Mouse (Mus musculus) lung, embryonic 16.5 days (tissue): ENCODE results near the gene Chadl. TPM values are rescaled to one million over a fixed set of nuclear protein-coding genes. Genes with fewer than 3 reads are reported as not detected.

Source experiments
- ATAC-seq: fragments of 200-750 bp; cut with Nextera tagmentation; 2 replicates; pipeline ENCODE4 v1.8.0; 2017; ENCODE audit warnings: low read depth, mild to moderate bottlenecking, moderate library complexity
- H3K27ac ChIP-seq: fragments of 300-500 bp; sonication (generic); 2 replicates; pipeline ENCODE4 v1.5.1; 2014; ENCODE audit warnings: mild to moderate bottlenecking, control low read depth, low read length
- H3K27me3 ChIP-seq: fragments of 300-500 bp; sonication (generic); 2 replicates; pipeline ENCODE4 v1.6.1; 2014; ENCODE audit warnings: low read depth, low read length, mixed read lengths; ENCODE audit not compliant: control insufficient read depth, insufficient read depth
- H3K36me3 ChIP-seq: fragments of 300-500 bp; sonication (generic); 2 replicates; pipeline ENCODE4 v1.6.1; 2014; ENCODE audit warnings: low read length; ENCODE audit not compliant: control insufficient read depth, insufficient read depth
- H3K4me1 ChIP-seq: fragments of 300-500 bp; sonication (generic); replicated peaks from 2 replicates; pipeline ENCODE4 v1.6.1; 2014; ENCODE audit warnings: low read length, mixed read lengths; ENCODE audit not compliant: control insufficient read depth, insufficient read depth
- H3K4me2 ChIP-seq: fragments of 300-500 bp; sonication (generic); 2 replicates; pipeline ENCODE4 v1.6.1; 2014; ENCODE audit warnings: low read depth, low read length, control low read depth
- H3K4me3 ChIP-seq: fragments of 300-500 bp; sonication (generic); 2 replicates; pipeline ENCODE4 v1.5.1; 2014; ENCODE audit warnings: mild to moderate bottlenecking, low read length, control low read depth
- H3K9ac ChIP-seq: fragments of 300-500 bp; sonication (generic); 2 replicates; pipeline ENCODE4 v1.6.1; 2014; ENCODE audit warnings: low read length, control low read depth
- H3K9me3 ChIP-seq: fragments of 300-500 bp; sonication (generic); 2 replicates; pipeline ENCODE4 v1.6.1; 2016; ENCODE audit warnings: low read length; ENCODE audit not compliant: control insufficient read depth
- WGBS: fragments of 180-500 bp; shearing (Covaris S2); extraction: QIAGEN DNeasy Blood & Tissue Kit; methylation state at CpG from one replicate; pipeline ENCODE4 v1.1.7; 2014; 5-methylcytosine and 5-hydroxymethylcytosine counted together
- polyA plus RNA-seq: library from polyadenylated mRNA; unstranded; fragments of >200 nt; fragmentation: Nextera tagmentation; extraction: Ambion mirVana; gene quantifications from 2 replicates; pipeline ENCODE4 v1.2.1, GENCODE M21; 2015

Chadl gene
- polyA plus RNA-seq, 1 experiment from 2014 or later, result 5.6 TPM

DNA sequence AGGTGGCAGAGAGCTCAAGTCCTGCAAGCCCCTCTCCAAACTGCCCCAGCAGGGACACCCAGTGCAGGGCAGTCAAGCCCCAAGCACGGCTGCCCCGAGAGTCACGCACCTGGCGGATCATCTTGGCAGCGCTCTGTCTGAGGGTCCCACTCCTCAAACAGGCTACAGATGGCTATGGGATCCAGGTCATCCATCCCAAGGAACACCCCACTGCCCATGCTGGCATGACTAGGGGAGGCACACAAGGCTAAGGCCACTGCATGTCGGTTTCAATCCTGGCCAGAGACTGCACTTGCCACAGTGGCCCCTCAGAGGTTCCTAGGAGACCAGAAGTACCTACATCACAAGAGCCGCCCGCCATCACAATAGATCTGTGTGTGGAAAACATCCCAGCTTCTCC, 28.9 kb upstream of the Chadl start:
- Histone ChIP-seq H3K4me2 (no peak overlapping the region), H3K9ac (no peak overlapping the region), H3K36me3 (peaks cover 26% of the 10 kb centered on the region), H3K4me1 (peaks cover 15% of the 10 kb centered on the region), H3K4me3 (no peak overlapping the region), H3K9me3 (no peaks in the 10 kb centered on the region), H3K27me3 (no peaks in the 10 kb centered on the region), H3K27ac (no peak overlapping the region)
- ATAC-seq, result no peak
- WGBS, result 92% methylated on average over 8 of the region's 8 CpGs

DNA sequence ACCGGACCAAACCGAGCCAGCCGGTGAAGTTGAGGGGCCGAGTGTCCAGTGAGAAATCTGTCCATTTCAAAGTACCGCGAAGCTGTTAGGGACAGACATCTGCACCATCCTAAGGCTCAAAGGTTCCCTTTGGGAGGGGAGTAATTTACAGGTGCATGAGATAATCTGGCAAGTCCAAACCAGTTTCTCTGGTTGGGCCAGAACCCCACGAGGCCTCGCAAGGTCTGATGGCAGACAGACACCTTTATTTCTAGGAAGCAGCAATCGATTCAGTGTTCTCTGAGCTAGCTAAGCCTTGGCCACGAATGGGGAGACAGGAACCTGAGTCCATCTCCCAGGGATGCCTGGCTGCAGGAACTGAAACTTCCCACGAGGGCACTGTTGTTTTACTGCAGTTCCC, 26.6 kb upstream of the Chadl start:
- Histone ChIP-seq H3K4me2 (no peak overlapping the region), H3K4me1 (peaks cover 13% of the 10 kb centered on the region), H3K9me3 (no peaks in the 10 kb centered on the region), H3K27me3 (no peaks in the 10 kb centered on the region), H3K27ac (no peak overlapping the region), H3K4me3 (no peak overlapping the region), H3K36me3 (peaks cover 40% of the 10 kb centered on the region), H3K9ac (no peak overlapping the region; the same call in 1 of the 2 replicates)
- WGBS, result 90% methylated on average over 11 of the region's 11 CpGs
- no peak for ATAC-seq

DNA sequence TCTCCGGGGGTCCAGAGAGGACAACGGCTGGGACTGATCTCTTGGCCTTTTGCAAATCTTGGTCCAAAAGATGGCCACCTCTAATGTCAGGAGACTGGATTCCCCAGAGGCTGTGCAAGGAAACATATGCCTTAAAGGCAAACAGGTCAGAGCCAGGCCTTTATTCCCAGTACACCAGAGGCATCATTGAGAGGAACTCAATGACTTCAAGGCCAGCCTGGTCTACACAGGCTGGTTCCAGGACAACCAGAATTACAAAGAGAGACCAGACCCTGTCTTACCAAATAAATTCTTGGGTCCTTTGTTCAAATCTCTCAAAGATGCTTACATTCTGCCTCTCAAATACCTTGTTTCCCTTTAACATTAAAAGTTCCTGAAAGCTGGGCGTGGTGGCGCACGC, 25.3 kb upstream of the Chadl start:
- Histone ChIP-seq H3K9me3 (no peaks in the 10 kb centered on the region), H3K27ac (no peak overlapping the region), H3K36me3 (peaks cover 49% of the 10 kb centered on the region), H3K9ac (no peak overlapping the region), H3K27me3 (no peaks in the 10 kb centered on the region), H3K4me2 (no peak overlapping the region), H3K4me3 (no peak overlapping the region), H3K4me1 (0 out of 2 replicates have a peak, but pooled peaks cover 3% of the 10 kb centered on the region)
- WGBS, result 95% methylated on average over 5 of the region's 5 CpGs
- no peak for ATAC-seq

DNA sequence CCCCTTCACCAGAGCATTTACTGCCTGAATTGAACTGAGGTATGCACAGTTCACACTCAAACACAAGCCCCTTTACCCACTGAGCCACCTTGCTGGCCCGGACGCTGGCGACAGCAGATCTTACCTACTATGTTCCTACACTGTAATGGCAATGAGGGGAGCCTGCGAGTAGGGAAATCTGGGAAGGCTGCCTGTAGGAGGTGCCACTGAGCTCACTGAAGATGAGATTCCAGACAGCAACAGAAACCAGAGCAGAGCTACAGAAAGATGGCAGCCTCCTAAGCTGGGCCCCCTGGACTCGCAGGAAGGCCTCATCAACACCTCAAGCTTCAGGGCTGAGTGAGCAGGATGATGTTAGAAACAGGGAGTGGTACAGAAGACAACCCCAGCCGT, 22.0 kb upstream of the Chadl start:
- no peaks in the 10 kb centered on the region for H3K4me1 ChIP-seq
- WGBS, result 89% methylated on average over 6 of the region's 6 CpGs
- H3K4me3 ChIP-seq, result no peak overlapping the region
- ATAC-seq, result no peak
- H3K4me2 ChIP-seq, result no peak overlapping the region
- H3K9me3 ChIP-seq, result no peaks in the 10 kb centered on the region
- H3K27me3 ChIP-seq, result no peaks in the 10 kb centered on the region
- peaks cover 72% of the 10 kb centered on the region for H3K36me3 ChIP-seq
- no peak overlapping the region for H3K27ac ChIP-seq
- H3K9ac ChIP-seq, result no peak overlapping the region

DNA sequence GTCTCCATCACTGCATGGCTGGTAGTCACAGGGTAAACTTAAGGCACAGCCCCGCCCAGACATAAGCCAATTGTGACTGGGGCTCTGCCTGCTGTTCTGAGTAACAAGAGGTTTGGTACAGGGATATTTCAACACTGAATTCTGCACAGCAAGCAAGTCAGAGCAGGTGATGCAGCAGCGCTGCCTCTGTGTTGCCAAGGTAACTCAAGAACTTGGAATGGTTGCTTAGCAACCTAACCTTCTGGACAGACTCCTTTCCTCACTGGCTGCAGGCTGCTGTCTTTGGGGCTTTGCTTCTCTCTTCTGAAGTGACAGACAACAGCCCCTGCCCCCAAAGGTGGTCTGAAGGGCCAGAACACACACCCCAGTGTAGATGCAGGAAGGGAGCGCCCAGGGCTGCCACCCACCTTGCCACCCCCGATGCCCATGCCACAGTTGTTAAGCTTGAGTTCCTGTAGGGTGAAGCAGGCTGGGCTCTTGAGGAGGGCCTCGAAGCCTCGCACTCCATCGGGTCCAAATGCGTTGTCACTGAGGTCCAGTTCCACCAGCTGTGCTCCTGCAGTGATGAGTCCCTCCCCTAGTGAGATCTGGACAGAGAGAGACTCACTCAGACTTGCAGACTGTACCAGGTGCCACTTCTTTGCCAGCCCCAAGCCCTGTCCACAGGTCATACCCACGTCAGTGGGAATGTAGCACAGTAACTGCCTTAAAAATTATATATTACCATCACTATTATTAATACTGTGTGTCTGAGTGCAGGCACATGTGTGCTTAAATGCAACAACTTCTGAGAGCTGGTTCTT, 21.4 kb upstream of the Chadl start:
- no peaks in the 10 kb centered on the region for H3K27me3 ChIP-seq
- no peak overlapping the region for H3K9ac ChIP-seq
- H3K9me3 ChIP-seq, result no peaks in the 10 kb centered on the region
- H3K27ac ChIP-seq, result no peak overlapping the region
- peaks cover 67% of the 10 kb centered on the region for H3K36me3 ChIP-seq
- no peak overlapping the region for H3K4me3 ChIP-seq
- H3K4me1 ChIP-seq, result no peaks in the 10 kb centered on the region
- H3K4me2 ChIP-seq, result no peak overlapping the region
- 0 out of 2 replicates have a peak, but pooled peaks have one; percentile 23 for ATAC-seq
- 80% methylated on average over 9 of the region's 9 CpGs for WGBS

DNA sequence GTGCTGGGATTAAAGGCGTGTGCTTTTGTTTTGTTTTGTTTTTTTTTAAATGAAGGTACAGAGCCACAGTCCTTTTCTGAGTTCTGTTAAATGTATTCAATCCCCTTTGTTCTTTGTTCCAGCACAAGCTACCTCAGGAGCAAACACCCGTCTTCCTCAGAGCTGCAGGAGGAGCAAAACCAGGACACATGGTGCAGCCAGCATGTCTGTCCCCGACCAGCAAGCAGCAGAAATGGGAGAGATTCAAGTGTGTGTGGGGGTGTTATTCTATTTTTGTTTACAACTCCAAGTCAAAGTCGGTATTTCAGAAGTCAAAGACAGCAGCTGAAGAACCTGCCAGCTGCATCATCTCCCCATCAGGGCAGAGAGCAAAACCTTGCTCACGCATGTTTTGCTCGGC, 16.7 kb upstream of the Chadl start:
- WGBS, result 67% methylated on average over 6 of the region's 6 CpGs
- H3K4me2 ChIP-seq, result no peak overlapping the region
- no peaks in the 10 kb centered on the region for H3K4me1 ChIP-seq
- ATAC-seq, result no peak
- no peak overlapping the region for H3K4me3 ChIP-seq
- no peak overlapping the region for H3K27ac ChIP-seq
- no peaks in the 10 kb centered on the region for H3K9me3 ChIP-seq
- peaks cover 70% of the 10 kb centered on the region for H3K36me3 ChIP-seq
- H3K9ac ChIP-seq, result no peak overlapping the region
- no peaks in the 10 kb centered on the region for H3K27me3 ChIP-seq

DNA sequence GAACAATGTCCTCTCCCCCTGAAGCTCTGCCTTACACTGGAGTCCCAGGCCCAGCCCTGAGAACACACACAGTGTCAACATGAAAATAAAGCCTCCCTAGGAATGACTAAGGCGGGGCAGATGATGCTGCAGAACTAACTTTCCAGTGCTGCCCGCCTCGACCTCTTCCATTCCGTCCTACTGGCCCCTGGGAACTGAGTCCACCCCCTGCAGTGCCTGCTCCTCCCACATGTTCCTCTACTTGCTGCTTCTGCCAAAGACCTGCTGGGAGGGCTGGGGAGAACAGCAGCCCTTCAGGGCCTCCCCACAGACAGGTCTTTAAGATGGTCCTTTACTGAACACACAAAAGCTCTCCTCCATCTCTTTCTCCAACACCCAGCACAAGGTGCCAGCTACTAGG, 13.7 kb upstream of the Chadl start:
- H3K4me1 ChIP-seq, result no peaks in the 10 kb centered on the region
- ATAC-seq, result no peak
- no peak overlapping the region for H3K27ac ChIP-seq
- no peaks in the 10 kb centered on the region for H3K27me3 ChIP-seq
- peaks cover 58% of the 10 kb centered on the region for H3K36me3 ChIP-seq
- no peak overlapping the region for H3K4me2 ChIP-seq
- H3K9ac ChIP-seq, result no peak overlapping the region
- no peaks in the 10 kb centered on the region for H3K9me3 ChIP-seq
- no peak overlapping the region for H3K4me3 ChIP-seq
- WGBS, result 72% methylated on average over 4 of the region's 4 CpGs

DNA sequence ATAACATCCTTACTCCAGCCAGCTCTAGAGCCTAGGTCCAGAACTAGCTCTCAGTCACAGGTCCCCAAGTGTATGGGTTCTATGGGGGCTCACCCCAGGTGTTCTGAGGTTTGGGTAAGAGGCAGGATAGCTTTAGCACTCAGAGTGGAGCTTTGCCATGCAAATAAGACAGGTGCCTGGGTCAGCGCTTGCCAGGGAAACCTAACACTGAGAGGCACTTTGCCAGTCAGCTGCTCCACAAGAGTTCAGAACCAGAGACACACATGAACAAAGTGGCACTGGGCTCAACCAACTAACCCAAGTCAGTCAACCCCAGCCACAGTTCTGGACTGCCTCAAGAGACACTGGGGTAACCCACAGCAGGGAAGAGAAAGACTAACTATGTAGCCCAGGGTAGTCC, 12.6 kb upstream of the Chadl start:
- no peak for ATAC-seq
- Histone ChIP-seq H3K4me3 (no peak overlapping the region), H3K4me2 (no peak overlapping the region), H3K9ac (no peak overlapping the region), H3K36me3 (peaks cover 58% of the 10 kb centered on the region), H3K27ac (no peak overlapping the region), H3K27me3 (no peaks in the 10 kb centered on the region), H3K4me1 (no peaks in the 10 kb centered on the region), H3K9me3 (no peaks in the 10 kb centered on the region)
- WGBS, result 95% methylated on average over 1 of the region's 1 CpGs

DNA sequence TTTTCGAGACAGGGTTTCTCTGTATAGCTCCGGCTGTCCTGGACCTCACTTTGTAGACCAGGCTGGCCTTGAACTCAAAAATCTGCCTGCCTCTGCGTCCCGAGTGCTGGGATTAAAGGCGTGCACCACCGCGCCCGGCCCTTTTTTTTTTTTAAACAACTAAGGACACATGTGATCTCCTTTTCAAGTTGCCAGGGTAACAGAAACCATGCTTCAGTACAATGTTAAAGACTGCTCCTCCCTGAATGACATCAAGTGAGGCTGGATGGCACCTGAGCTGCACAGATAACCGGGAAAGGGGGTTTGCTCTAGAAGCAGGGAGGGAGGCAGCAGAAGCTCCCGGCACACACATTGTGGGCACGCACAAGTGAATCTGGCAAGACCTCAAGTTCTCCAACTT, 11.9 kb upstream of the Chadl start:
- ATAC-seq, result no peak
- WGBS, result 88% methylated on average over 11 of the region's 11 CpGs

More for the DNA sequence above, 11.9 kb upstream of the Chadl start:
- Histone ChIP-seq H3K27me3 (no peaks in the 10 kb centered on the region), H3K36me3 (peaks cover 65% of the 10 kb centered on the region), H3K4me2 (no peak overlapping the region), H3K9me3 (no peaks in the 10 kb centered on the region), H3K9ac (no peak overlapping the region), H3K4me3 (no peak overlapping the region), H3K4me1 (no peaks in the 10 kb centered on the region), H3K27ac (no peak overlapping the region)
